Mouse (Mus musculus) limb, embryonic 13.5 days (tissue): ENCODE data around the gene Col4a3. TPM values are rescaled to one million over a fixed set of nuclear protein-coding genes. Genes with fewer than 3 reads are reported as not detected.
A peak's percentile ranks its signal among the peaks of the same experiment; 100 is the strongest.

Experiments used
- ATAC-seq: fragments of 200-750 bp; cut with Nextera tagmentation; 2 replicates; pipeline ENCODE4 v1.8.0; 2017; ENCODE audit warnings: low read depth, moderate number of reproducible peaks, moderate TSS enrichment; ENCODE audit not compliant: low FRiP score
- H3K27ac ChIP-seq: fragments of 300-500 bp; sonication (generic); 2 replicates; pipeline ENCODE4 v1.5.1; 2015; ENCODE audit warnings: inconsistent platforms, mild to moderate bottlenecking, moderate library complexity
- H3K27me3 ChIP-seq: fragments of 300-500 bp; sonication (generic); 2 replicates; pipeline ENCODE4 v1.6.1; 2015; ENCODE audit warnings: mild to moderate bottlenecking, inconsistent platforms
- H3K36me3 ChIP-seq: fragments of 300-500 bp; sonication (generic); 2 replicates; pipeline ENCODE4 v1.6.1; 2015; ENCODE audit warnings: inconsistent platforms, mild to moderate bottlenecking, moderate library complexity
- H3K4me1 ChIP-seq: fragments of 300-500 bp; sonication (generic); 2 replicates; pipeline ENCODE4 v1.6.1; 2015; ENCODE audit warnings: inconsistent platforms
- H3K4me2 ChIP-seq: fragments of 300-500 bp; sonication (generic); replicated peaks from 2 replicates; pipeline ENCODE4 v1.6.1; 2015; ENCODE audit warnings: inconsistent platforms, mild to moderate bottlenecking, moderate library complexity
- H3K4me3 ChIP-seq: fragments of 300-500 bp; sonication (generic); 2 replicates; pipeline ENCODE4 v1.5.1; 2015; ENCODE audit warnings: moderate library complexity, mild to moderate bottlenecking, inconsistent platforms
- H3K9ac ChIP-seq: fragments of 300-500 bp; sonication (generic); 2 replicates; pipeline ENCODE4 v1.6.1; 2015; ENCODE audit warnings: mild to moderate bottlenecking, inconsistent platforms
- H3K9me3 ChIP-seq: fragments of 300-500 bp; sonication (generic); 2 replicates; pipeline ENCODE4 v1.6.1; 2016; ENCODE audit warnings: inconsistent platforms
- WGBS: fragments of 180-500 bp; shearing (Covaris S2); methylation state at CpG from one replicate; pipeline ENCODE4 v1.1.7; 2015; 5-methylcytosine and 5-hydroxymethylcytosine counted together
- polyA plus RNA-seq: library from polyadenylated mRNA; unstranded; fragments of >200 nt; fragmentation: Nextera tagmentation; extraction: Ambion mirVana; gene quantifications from 2 replicates; pipeline ENCODE4 v1.2.1, GENCODE M21; 2015

Col4a3 gene
- polyA plus RNA-seq = 0.05 and 0.09 TPM in 2 replicates

DNA sequence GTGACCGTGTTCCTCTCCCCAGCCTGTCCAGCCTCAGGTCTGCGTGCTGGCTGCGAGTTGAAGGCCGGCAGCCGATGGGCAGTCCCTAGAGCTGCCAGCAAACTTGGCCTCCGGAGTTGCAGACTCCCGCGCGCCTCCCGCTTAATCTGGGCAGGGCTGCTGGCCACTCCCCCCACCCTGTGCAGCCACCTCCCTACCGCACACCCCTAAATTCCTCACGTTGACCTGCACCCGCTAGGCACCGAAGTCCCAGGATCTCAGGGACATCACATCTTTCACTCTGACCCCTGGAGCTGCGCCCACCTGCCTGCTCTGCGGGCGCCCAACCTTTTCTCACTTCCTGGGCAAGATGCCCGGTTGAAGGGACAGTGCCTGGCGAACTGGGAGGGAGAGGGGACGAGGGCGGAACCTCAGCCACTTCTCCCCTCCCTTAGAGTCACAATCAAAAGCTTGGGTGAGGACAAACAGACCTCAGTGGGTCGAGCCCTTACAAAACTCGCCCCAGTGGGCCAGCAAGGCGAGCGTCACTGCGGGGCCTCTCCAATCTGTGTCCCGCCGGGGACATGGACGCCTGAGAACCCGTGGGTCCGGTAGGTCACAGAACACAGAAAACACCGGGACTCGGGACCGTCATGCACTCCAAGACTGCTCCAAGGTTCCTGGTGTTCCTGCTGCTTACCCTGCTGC is at the start of gene Col4a3, which contains the start of gene Col4a4:
TSS of gene Col4a3 (plus strand) at position 209 of the 687 bp plus-strand sequence.
TSS of gene Col4a4 (minus strand) at position 137 of the 687 bp plus-strand sequence.
- H3K9me3 ChIP-seq = no peaks in the 10 kb centered on the region
- H3K4me3 ChIP-seq = peak within 1 kb of the TSS; percentile 42
- 4% methylated on average over 34 of the region's 34 CpGs for WGBS
- no peak within 1 kb of the TSS for H3K27ac ChIP-seq
- peaks cover 10% of the 10 kb centered on the region for H3K4me1 ChIP-seq
- H3K27me3 ChIP-seq = peaks cover 40% of the 10 kb centered on the region
- H3K36me3 ChIP-seq = no peaks in the 10 kb centered on the region
- ATAC-seq = no peak
- H3K9ac ChIP-seq = peak within 1 kb of the TSS; percentile 60
- H3K4me2 ChIP-seq = peak within 1 kb of the TSS; percentile 74

DNA sequence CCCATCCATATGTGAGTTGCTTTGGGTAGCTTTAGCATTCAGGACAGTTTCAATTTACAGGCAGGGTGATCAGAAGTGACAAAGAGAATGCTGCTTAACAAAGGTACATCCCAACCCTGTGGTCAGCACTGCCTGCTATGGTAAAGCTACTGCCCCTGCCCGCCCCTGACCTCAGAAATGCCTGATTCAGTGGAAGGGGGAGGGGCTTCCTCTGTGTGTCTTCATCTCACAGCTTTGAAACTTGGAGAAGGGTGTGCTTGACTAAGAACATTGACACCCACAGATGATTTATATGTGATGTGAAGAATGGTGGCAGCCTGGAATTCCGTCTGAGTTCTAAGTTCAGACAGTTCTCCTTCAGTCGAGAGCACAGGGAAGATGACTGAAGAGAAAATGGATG is 48.9 kb upstream of the Col4a3 start:
- 54% methylated on average over 3 of the region's 3 CpGs for WGBS

DNA sequence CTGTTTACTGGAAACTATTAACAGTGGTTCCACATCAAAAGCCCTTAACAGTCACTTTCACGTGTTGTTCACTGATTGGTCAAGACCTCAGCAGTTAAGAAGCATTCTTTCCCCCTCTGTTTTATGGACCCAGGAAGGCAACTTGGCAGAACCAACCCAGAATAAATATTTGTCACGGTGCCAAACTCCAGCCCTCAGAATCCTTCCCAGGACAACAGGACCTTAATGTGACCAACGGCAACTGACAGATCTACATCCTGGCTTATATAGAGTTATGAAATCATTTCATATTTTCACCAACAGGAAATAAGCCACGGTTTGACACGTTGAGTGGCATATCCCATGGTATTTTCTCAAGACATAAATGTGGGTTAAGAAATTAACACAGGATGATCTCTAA is 46.7 kb upstream of the Col4a3 start:
- Histone ChIP-seq H3K27me3 (no peaks in the 10 kb centered on the region), H3K36me3 (no peaks in the 10 kb centered on the region), H3K9ac (no peak overlapping the region), H3K4me2 (no peak overlapping the region), H3K27ac (no peak overlapping the region), H3K4me3 (no peak overlapping the region), H3K4me1 (peaks cover 8% of the 10 kb centered on the region), H3K9me3 (no peaks in the 10 kb centered on the region)
- no peak for ATAC-seq
- WGBS = 59% methylated on average over 5 of the region's 5 CpGs

More for the DNA sequence above, 48.9 kb upstream of the Col4a3 start:
- H3K36me3 ChIP-seq = no peaks in the 10 kb centered on the region
- H3K9ac ChIP-seq = no peak overlapping the region
- H3K27ac ChIP-seq = no peak overlapping the region
- no peak for ATAC-seq
- H3K27me3 ChIP-seq = no peaks in the 10 kb centered on the region
- H3K4me1 ChIP-seq = no peaks in the 10 kb centered on the region
- H3K4me2 ChIP-seq = no peak overlapping the region
- H3K4me3 ChIP-seq = no peak overlapping the region
- H3K9me3 ChIP-seq = no peaks in the 10 kb centered on the region

DNA sequence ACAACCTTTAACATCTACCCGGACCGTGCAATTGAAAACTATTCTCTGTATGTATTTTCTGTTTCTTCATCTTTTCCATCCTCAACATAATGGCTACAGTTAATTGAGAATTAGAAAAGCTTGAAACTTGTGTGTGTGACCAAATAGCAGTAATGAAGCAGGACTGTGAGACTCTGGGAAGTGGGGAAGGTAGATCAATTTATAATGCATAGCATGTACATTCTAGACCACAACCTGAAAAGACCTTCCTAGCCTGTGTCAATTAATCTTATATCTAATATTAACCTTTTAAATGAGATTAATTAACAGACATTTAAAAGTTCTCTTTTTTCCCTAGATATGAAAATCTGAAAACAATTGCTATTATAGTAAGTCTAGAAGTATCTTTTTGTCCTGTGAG is 42.8 kb upstream of the Col4a3 start:
- Histone ChIP-seq H3K4me2 (no peak overlapping the region), H3K27ac (no peak overlapping the region), H3K4me3 (no peak overlapping the region), H3K4me1 (peaks cover 14% of the 10 kb centered on the region), H3K9me3 (no peaks in the 10 kb centered on the region), H3K27me3 (no peaks in the 10 kb centered on the region), H3K9ac (no peak overlapping the region), H3K36me3 (no peaks in the 10 kb centered on the region)
- WGBS = 90% methylated on average over 2 of the region's 2 CpGs
- no peak for ATAC-seq

DNA sequence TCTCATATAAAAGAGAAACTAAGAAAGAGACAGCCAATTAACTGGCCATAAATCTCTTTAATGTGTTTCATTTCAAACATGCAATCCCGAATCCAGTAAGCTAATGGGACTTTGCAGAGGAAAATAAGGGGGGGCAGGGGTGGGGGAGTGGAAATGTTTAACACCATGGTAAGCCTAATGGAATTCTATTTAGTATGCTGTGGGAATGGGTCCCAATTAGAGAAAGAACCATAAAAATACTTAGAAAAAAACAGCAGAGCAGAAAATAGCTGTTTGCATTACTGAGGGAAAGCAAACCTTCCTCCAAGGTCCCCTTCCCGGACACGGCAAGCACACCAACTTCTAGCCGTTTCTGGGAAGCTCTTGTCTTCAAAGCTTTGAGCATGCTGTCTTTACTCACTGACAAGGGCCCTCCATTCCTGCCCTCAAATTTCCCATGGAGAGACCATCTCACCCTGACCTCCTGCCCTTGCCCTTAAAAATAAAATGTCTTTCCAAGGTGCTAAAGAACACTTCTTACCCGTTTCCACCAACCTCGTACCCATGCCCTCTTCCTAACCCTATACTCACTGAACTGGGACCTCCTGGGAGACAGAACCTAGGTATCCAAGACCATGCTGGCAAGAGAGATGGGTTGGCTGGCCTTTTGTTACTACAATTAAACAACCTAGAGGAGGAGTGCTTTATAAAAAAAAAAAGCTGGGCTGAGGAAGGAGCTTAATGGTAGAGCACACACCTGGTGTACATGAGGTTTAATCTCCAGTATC is 42.1 kb upstream of the Col4a3 start:
- 30% methylated on average over 6 of the region's 6 CpGs for WGBS

DNA sequence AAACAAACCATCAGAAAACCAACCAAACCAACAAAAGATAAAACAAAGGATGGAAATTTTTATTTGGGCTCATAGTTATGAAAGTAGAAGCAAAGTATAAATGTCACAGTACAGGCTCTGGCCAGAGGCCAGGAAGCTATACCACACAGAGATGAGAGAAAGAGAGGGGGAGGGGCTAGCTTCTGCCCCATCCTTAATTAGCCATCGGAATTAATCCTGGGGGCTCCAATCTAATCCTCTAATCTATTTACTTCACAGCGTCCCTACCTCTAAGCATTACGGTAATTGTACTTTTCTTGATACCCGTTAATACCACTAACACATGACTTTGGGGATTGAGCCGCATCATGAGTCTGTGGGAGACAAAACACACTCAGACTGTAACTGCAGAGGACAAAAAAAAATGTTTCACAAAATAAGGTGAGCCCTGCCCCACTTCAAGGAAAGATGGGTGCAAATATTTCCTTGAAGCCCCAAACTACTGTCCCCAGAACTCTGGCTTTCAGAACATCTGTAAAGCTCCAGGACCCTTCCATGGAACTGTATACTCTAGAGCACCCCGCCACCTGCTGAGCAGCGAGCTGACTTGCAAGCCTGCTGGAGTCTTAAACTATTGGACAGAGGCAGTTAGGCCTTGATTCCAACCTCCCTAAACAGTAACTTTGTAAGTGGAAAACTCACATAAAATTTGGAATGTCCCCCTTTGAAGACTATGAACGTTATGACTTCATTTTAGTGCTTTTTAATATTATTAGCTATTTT is 41.3 kb upstream of the Col4a3 start:
- ATAC-seq = no peak
- Histone ChIP-seq H3K4me2 (no peak overlapping the region), H3K27ac (no peak overlapping the region), H3K36me3 (no peaks in the 10 kb centered on the region), H3K9me3 (no peaks in the 10 kb centered on the region), H3K9ac (no peak overlapping the region), H3K4me1 (peaks cover 14% of the 10 kb centered on the region), H3K27me3 (no peaks in the 10 kb centered on the region), H3K4me3 (no peak overlapping the region)
- 59% methylated on average over 8 of the region's 8 CpGs for WGBS

More for the DNA sequence above, 42.1 kb upstream of the Col4a3 start:
- H3K9me3 ChIP-seq = no peaks in the 10 kb centered on the region
- ATAC-seq = no peak
- peaks cover 14% of the 10 kb centered on the region for H3K4me1 ChIP-seq
- no peaks in the 10 kb centered on the region for H3K27me3 ChIP-seq
- H3K27ac ChIP-seq = no peak overlapping the region
- no peaks in the 10 kb centered on the region for H3K36me3 ChIP-seq
- no peak overlapping the region for H3K9ac ChIP-seq
- no peak overlapping the region for H3K4me3 ChIP-seq
- H3K4me2 ChIP-seq = no peak overlapping the region

DNA sequence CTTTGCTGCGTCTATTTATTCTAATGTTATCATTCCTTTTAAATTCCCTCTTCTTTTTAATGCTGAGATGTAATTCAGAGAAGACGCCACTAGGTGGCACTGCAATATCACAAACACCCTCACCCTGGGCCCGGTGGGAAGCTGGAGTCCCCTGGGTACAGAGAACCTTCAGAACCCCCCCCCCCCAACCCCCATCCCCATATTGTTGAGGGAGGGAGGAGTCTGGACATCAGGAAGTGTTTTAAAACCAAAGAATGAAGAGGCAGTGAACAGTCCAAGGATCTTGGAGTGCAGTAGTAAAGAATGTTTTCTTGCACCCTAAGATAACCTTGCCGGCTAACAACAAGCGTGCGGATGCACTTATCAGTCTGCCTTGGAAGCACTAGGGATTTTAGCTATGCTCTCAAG is 32.3 kb upstream of the Col4a3 start:
- H3K27me3 ChIP-seq = no peaks in the 10 kb centered on the region
- no peak overlapping the region for H3K4me3 ChIP-seq
- H3K9me3 ChIP-seq = no peaks in the 10 kb centered on the region
- no peaks in the 10 kb centered on the region for H3K36me3 ChIP-seq
- peak; percentile 57; the same call in 1 of the 2 replicates for ATAC-seq
- H3K27ac ChIP-seq = no peak overlapping the region
- no peaks in the 10 kb centered on the region for H3K4me1 ChIP-seq
- WGBS = 42% methylated on average over 6 of the region's 6 CpGs
- H3K9ac ChIP-seq = no peak overlapping the region
- H3K4me2 ChIP-seq = no peak overlapping the region

DNA sequence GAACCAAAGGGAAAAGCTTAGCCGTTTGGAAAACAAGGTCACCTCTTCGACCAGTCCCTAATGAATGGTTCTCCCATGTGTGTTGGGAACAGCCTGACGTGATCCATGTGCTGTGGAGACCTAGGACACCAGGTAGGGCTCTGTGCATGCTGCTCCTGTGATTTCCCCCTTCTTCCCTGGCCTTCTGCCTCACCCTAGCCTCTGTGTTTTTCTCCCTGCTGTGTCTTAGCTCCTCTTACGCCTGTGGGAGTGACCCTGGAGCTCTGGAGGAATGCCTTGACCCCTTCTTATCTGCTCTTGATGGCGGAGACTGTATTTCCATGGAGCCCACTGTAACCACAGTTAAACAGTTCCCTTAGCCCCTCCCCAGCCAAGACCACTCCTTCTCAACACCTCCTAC is 31.8 kb upstream of the Col4a3 start:
- no peak for ATAC-seq
- no peak overlapping the region for H3K4me2 ChIP-seq
- H3K27me3 ChIP-seq = no peaks in the 10 kb centered on the region
- H3K36me3 ChIP-seq = no peaks in the 10 kb centered on the region
- no peak overlapping the region for H3K27ac ChIP-seq
- H3K9ac ChIP-seq = no peak overlapping the region
- no peak overlapping the region for H3K4me3 ChIP-seq
- H3K9me3 ChIP-seq = no peaks in the 10 kb centered on the region
- 69% methylated on average over 5 of the region's 5 CpGs for WGBS
- H3K4me1 ChIP-seq = no peaks in the 10 kb centered on the region

DNA sequence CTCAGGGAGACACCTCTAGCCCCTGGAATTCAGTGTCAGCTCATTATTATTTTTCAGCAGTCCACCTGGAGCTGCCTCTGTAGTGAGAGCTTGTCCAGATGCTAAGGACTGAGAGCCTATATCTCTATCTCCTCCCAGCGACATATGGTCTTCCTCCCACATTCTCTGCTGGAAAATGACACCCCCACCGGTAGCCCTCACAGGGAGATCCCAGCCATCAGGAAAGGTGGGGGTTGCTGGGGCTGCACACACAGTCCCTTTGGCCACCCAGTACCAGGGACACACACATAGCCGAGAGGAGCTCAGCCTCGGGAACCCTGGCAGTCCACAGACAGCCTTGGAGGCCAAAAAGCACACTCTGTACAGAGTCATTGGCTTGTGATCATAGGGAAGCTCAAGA is 26.5 kb upstream of the Col4a3 start:
- 61% methylated on average over 4 of the region's 4 CpGs for WGBS
- Histone ChIP-seq H3K4me2 (no peak overlapping the region), H3K9me3 (peaks cover 4% of the 10 kb centered on the region; the same call in 1 of the 2 replicates), H3K27ac (no peak overlapping the region), H3K27me3 (no peaks in the 10 kb centered on the region), H3K4me1 (no peaks in the 10 kb centered on the region), H3K9ac (no peak overlapping the region), H3K4me3 (no peak overlapping the region), H3K36me3 (no peaks in the 10 kb centered on the region)
- no peak for ATAC-seq

DNA sequence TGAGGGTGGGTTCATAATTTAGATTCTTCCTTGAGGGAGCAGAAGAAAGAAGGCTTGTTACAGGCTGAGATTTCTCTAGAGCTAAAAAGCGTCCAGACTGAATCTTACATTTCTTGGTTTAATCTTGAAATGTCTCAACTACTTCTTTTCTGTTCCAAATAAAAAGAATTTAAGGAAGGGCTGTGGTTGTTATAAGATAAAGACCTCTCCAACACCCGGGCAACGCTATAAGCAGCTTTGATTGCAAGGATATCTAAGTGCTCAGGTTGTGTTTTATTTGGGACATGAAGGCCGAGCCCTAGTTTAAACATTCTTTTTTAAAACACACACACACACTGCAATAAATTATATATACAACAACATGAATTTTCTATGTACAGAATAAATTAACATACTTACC is 17.3 kb upstream of the Col4a3 start:
- no peak overlapping the region for H3K4me2 ChIP-seq
- H3K9ac ChIP-seq = no peak overlapping the region
- no peaks in the 10 kb centered on the region for H3K4me1 ChIP-seq
- no peak overlapping the region for H3K4me3 ChIP-seq
- H3K27me3 ChIP-seq = no peaks in the 10 kb centered on the region
- ATAC-seq = no peak
- no peaks in the 10 kb centered on the region for H3K36me3 ChIP-seq
- WGBS = 84% methylated on average over 4 of the region's 4 CpGs
- H3K9me3 ChIP-seq = no peaks in the 10 kb centered on the region
- no peak overlapping the region for H3K27ac ChIP-seq

DNA sequence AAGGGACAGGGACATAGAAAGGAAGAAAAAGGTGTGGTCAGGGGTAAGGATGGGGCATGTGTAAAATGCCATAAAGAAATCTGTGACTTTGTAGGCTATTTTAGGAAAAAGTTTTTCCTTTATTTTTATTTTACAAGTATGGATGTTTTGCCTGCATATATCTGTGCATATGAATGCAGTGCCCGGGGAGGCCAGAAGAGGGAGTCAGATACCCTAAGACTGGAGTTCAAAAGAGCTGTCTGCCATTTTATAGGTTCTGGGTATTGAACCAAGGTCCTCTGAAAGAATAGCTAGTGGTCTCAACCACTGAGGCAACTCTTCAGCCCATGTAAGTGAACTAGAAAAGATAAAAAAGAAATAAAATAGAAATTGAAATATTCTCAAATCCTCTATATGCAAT is 15.0 kb upstream of the Col4a3 start:
- no peaks in the 10 kb centered on the region for H3K36me3 ChIP-seq
- no peaks in the 10 kb centered on the region for H3K4me1 ChIP-seq
- no peak for ATAC-seq
- H3K9me3 ChIP-seq = no peaks in the 10 kb centered on the region
- H3K27me3 ChIP-seq = no peaks in the 10 kb centered on the region
- WGBS = 76% methylated on average over 1 of the region's 1 CpGs
- H3K27ac ChIP-seq = no peak overlapping the region
- H3K4me2 ChIP-seq = no peak overlapping the region
- no peak overlapping the region for H3K4me3 ChIP-seq
- H3K9ac ChIP-seq = no peak overlapping the region

DNA sequence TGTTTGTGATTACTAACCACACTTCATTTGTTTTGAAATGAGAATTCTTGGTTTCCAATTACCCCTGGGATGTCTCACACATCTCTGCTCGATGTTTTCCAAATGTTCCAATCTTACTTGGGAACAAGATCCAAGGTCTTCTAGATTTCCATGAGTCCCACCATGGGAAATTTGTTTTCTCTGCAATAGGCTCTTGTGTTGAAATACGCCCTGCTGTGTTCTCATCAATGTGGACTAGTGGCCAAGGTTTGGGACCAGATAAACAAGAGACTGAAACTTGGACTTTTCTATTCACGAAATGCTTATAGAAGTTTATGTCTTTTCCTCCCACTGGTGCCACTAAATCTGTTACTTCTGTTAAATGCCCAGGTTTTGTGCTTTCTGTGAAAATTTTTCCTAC is 11.0 kb upstream of the Col4a3 start:
- no peak for ATAC-seq
- H3K4me1 ChIP-seq = 0 out of 2 replicates have a peak, but pooled peaks cover 4% of the 10 kb centered on the region
- no peaks in the 10 kb centered on the region for H3K36me3 ChIP-seq
- H3K27me3 ChIP-seq = no peaks in the 10 kb centered on the region
- H3K4me3 ChIP-seq = no peak overlapping the region
- WGBS = 87% methylated on average over 3 of the region's 3 CpGs
- no peak overlapping the region for H3K27ac ChIP-seq
- H3K9me3 ChIP-seq = no peaks in the 10 kb centered on the region
- H3K4me2 ChIP-seq = no peak overlapping the region
- H3K9ac ChIP-seq = no peak overlapping the region
